Mouse (Mus musculus): ENCODE measurements around the gene Clasp2. TPM values are rescaled to one million over a fixed set of nuclear protein-coding genes. Genes with fewer than 3 reads are reported as not detected.

Gene Clasp2
- polyA plus RNA-seq, 1 experiment from 2014 or later, result 8.7 TPM

- no peak overlapping the region for H3K4me3 ChIP-seq (ENCODE audit: low read depth, low read length)
- no peak overlapping the region for H3K9ac ChIP-seq (ENCODE audit: low read depth, low read length)
- no peaks in the 10 kb centered on the region for H3K27me3 ChIP-seq (ENCODE audit: control insufficient read depth, insufficient read depth, low read depth, low read length)
- no peak overlapping the region for H3K27ac ChIP-seq (ENCODE audit: low read length)
- H3K4me1 ChIP-seq (ENCODE audit: control insufficient read depth, low read depth, low read length), result no peaks in the 10 kb centered on the region
- no peaks in the 10 kb centered on the region for H3K36me3 ChIP-seq (ENCODE audit: control insufficient read depth, insufficient read depth)
- H3K4me2 ChIP-seq (ENCODE audit: low read depth, low read length), result no peak overlapping the region
- 55% methylated on average over 3 of the region's 3 CpGs for WGBS (ENCODE audit: insufficient replicate concordance)
- ATAC-seq (ENCODE audit: low read depth), result no peak
- H3K9me3 ChIP-seq (replicated peaks; ENCODE audit: control insufficient read depth, low read length), result peaks cover 3% of the 10 kb centered on the region; the same call in 1 of the 2 replicates
Observed at GRCm38 (mm10) chr9:113802734-113803133, 61.5 kb downstream of the Clasp2 start.

GRCm38 (mm10) chr9:113803751-113804150 is 62.5 kb downstream of the Clasp2 start:
- 83% methylated on average over 2 of the region's 2 CpGs for WGBS (ENCODE audit: insufficient replicate concordance)
- no peaks in the 10 kb centered on the region for H3K36me3 ChIP-seq (ENCODE audit: control insufficient read depth, insufficient read depth)
- H3K27me3 ChIP-seq (ENCODE audit: control insufficient read depth, insufficient read depth, low read depth, low read length), result no peaks in the 10 kb centered on the region
- H3K4me1 ChIP-seq (ENCODE audit: control insufficient read depth, low read depth, low read length), result no peaks in the 10 kb centered on the region
- H3K27ac ChIP-seq (ENCODE audit: low read length), result no peak overlapping the region
- no peak overlapping the region for H3K9ac ChIP-seq (ENCODE audit: low read depth, low read length)
- ATAC-seq (ENCODE audit: low read depth), result no peak
- peaks cover 3% of the 10 kb centered on the region; the same call in 1 of the 2 replicates for H3K9me3 ChIP-seq (replicated peaks; ENCODE audit: control insufficient read depth, low read length)
- H3K4me2 ChIP-seq (ENCODE audit: low read depth, low read length), result no peak overlapping the region
- H3K4me3 ChIP-seq (ENCODE audit: low read depth, low read length), result no peak overlapping the region

GRCm38 (mm10) chr9:113805359-113805758 is 64.1 kb downstream of the Clasp2 start:
- Histone ChIP-seq H3K27me3 (ENCODE audit: control insufficient read depth, insufficient read depth, low read depth, low read length) (no peaks in the 10 kb centered on the region), H3K4me2 (ENCODE audit: low read depth, low read length) (no peak overlapping the region), H3K4me3 (ENCODE audit: low read depth, low read length) (no peak overlapping the region), H3K9me3 (replicated peaks; ENCODE audit: control insufficient read depth, low read length) (peaks cover 3% of the 10 kb centered on the region; the same call in 1 of the 2 replicates), H3K36me3 (ENCODE audit: control insufficient read depth, insufficient read depth) (no peaks in the 10 kb centered on the region), H3K4me1 (ENCODE audit: control insufficient read depth, low read depth, low read length) (no peaks in the 10 kb centered on the region; the same call in 1 of the 2 replicates), H3K27ac (ENCODE audit: low read length) (no peak overlapping the region), H3K9ac (ENCODE audit: low read depth, low read length) (no peak overlapping the region)
- no peak for ATAC-seq (ENCODE audit: low read depth)
- 55% methylated on average over 1 of the region's 1 CpGs for WGBS (ENCODE audit: insufficient replicate concordance)

- H3K4me3 ChIP-seq (ENCODE audit: low read depth, low read length), result no peak overlapping the region
- no peak for ATAC-seq (ENCODE audit: low read depth)
- H3K4me2 ChIP-seq (ENCODE audit: low read depth, low read length), result no peak overlapping the region
- H3K4me1 ChIP-seq (ENCODE audit: control insufficient read depth, low read depth, low read length), result peaks cover 3% of the 10 kb centered on the region
- no peaks in the 10 kb centered on the region for H3K36me3 ChIP-seq (ENCODE audit: control insufficient read depth, insufficient read depth)
- no peak overlapping the region for H3K27ac ChIP-seq (ENCODE audit: low read length)
- WGBS (ENCODE audit: insufficient replicate concordance), result 72% methylated on average over 1 of the region's 1 CpGs
- no peaks in the 10 kb centered on the region for H3K27me3 ChIP-seq (ENCODE audit: control insufficient read depth, insufficient read depth, low read depth, low read length)
- no peak overlapping the region for H3K9ac ChIP-seq (ENCODE audit: low read depth, low read length)
- H3K9me3 ChIP-seq (replicated peaks; ENCODE audit: control insufficient read depth, low read length), result peaks cover 3% of the 10 kb centered on the region; the same call in 1 of the 2 replicates
Observed at GRCm38 (mm10) chr9:113811327-113811726, 70.1 kb downstream of the Clasp2 start.

GRCm38 (mm10) chr9:113811957-113812670 is 70.8 kb downstream of the Clasp2 start:
- H3K9me3 ChIP-seq (replicated peaks; ENCODE audit: control insufficient read depth, low read length), result no peaks in the 10 kb centered on the region
- H3K4me1 ChIP-seq (ENCODE audit: control insufficient read depth, low read depth, low read length), result peaks cover 3% of the 10 kb centered on the region
- H3K36me3 ChIP-seq (ENCODE audit: control insufficient read depth, insufficient read depth), result no peaks in the 10 kb centered on the region
- H3K27ac ChIP-seq (ENCODE audit: low read length), result no peak overlapping the region
- no peaks in the 10 kb centered on the region for H3K27me3 ChIP-seq (ENCODE audit: control insufficient read depth, insufficient read depth, low read depth, low read length)
- peak overlapping the region; percentile 50 for H3K4me2 ChIP-seq (ENCODE audit: low read depth, low read length)
- no peak; the same call in 1 of the 2 replicates for ATAC-seq (ENCODE audit: low read depth)
- WGBS (ENCODE audit: insufficient replicate concordance), result 36% methylated on average over 9 of the region's 9 CpGs
- no peak overlapping the region for H3K9ac ChIP-seq (ENCODE audit: low read depth, low read length)
- H3K4me3 ChIP-seq (ENCODE audit: low read depth, low read length), result peak overlapping the region; percentile 45

- H3K27ac ChIP-seq (ENCODE audit: low read length), result no peak overlapping the region
- H3K27me3 ChIP-seq (ENCODE audit: control insufficient read depth, insufficient read depth, low read depth, low read length), result no peaks in the 10 kb centered on the region
- peak overlapping the region; percentile 50 for H3K4me2 ChIP-seq (ENCODE audit: low read depth, low read length)
- 70% methylated on average over 4 of the region's 4 CpGs for WGBS (ENCODE audit: insufficient replicate concordance)
- no peak for ATAC-seq (ENCODE audit: low read depth)
- H3K4me3 ChIP-seq (ENCODE audit: low read depth, low read length), result no peak overlapping the region
- H3K9ac ChIP-seq (ENCODE audit: low read depth, low read length), result no peak overlapping the region
- no peaks in the 10 kb centered on the region for H3K36me3 ChIP-seq (ENCODE audit: control insufficient read depth, insufficient read depth)
- H3K4me1 ChIP-seq (ENCODE audit: control insufficient read depth, low read depth, low read length), result peaks cover 3% of the 10 kb centered on the region
- H3K9me3 ChIP-seq (replicated peaks; ENCODE audit: control insufficient read depth, low read length), result no peaks in the 10 kb centered on the region
Observed at GRCm38 (mm10) chr9:113812671-113813001, 71.4 kb downstream of the Clasp2 start.

- Histone ChIP-seq H3K9ac (ENCODE audit: low read depth, low read length) (no peak overlapping the region), H3K4me2 (ENCODE audit: low read depth, low read length) (no peak overlapping the region), H3K4me1 (ENCODE audit: control insufficient read depth, low read depth, low read length) (peaks cover 3% of the 10 kb centered on the region), H3K27ac (ENCODE audit: low read length) (no peak overlapping the region), H3K36me3 (ENCODE audit: control insufficient read depth, insufficient read depth) (no peaks in the 10 kb centered on the region), H3K4me3 (ENCODE audit: low read depth, low read length) (no peak overlapping the region), H3K27me3 (ENCODE audit: control insufficient read depth, insufficient read depth, low read depth, low read length) (no peaks in the 10 kb centered on the region), H3K9me3 (replicated peaks; ENCODE audit: control insufficient read depth, low read length) (no peaks in the 10 kb centered on the region)
- ATAC-seq (ENCODE audit: low read depth), result no peak
- WGBS (ENCODE audit: insufficient replicate concordance), result 82% methylated on average over 5 of the region's 5 CpGs
Observed at GRCm38 (mm10) chr9:113813086-113813485, 71.8 kb downstream of the Clasp2 start.

GRCm38 (mm10) chr9:113815836-113816235 is 74.6 kb downstream of the Clasp2 start:
- no peak for ATAC-seq (ENCODE audit: low read depth)
- no peak overlapping the region for H3K27ac ChIP-seq (ENCODE audit: low read length)
- peaks cover 3% of the 10 kb centered on the region for H3K4me1 ChIP-seq (ENCODE audit: control insufficient read depth, low read depth, low read length)
- H3K9ac ChIP-seq (ENCODE audit: low read depth, low read length), result no peak overlapping the region
- 47% methylated on average over 2 of the region's 2 CpGs for WGBS (ENCODE audit: insufficient replicate concordance)
- H3K9me3 ChIP-seq (replicated peaks; ENCODE audit: control insufficient read depth, low read length), result no peaks in the 10 kb centered on the region
- H3K4me2 ChIP-seq (ENCODE audit: low read depth, low read length), result no peak overlapping the region
- H3K4me3 ChIP-seq (ENCODE audit: low read depth, low read length), result no peak overlapping the region
- H3K27me3 ChIP-seq (ENCODE audit: control insufficient read depth, insufficient read depth, low read depth, low read length), result no peaks in the 10 kb centered on the region
- H3K36me3 ChIP-seq (ENCODE audit: control insufficient read depth, insufficient read depth), result no peaks in the 10 kb centered on the region

GRCm38 (mm10) chr9:113822150-113822549 is 80.9 kb downstream of the Clasp2 start:
- H3K4me2 ChIP-seq (ENCODE audit: low read depth, low read length), result no peak overlapping the region
- no peaks in the 10 kb centered on the region for H3K9me3 ChIP-seq (replicated peaks; ENCODE audit: control insufficient read depth, low read length)
- H3K4me1 ChIP-seq (ENCODE audit: control insufficient read depth, low read depth, low read length), result no peaks in the 10 kb centered on the region
- H3K4me3 ChIP-seq (ENCODE audit: low read depth, low read length), result no peak overlapping the region
- H3K36me3 ChIP-seq (ENCODE audit: control insufficient read depth, insufficient read depth), result no peaks in the 10 kb centered on the region
- H3K9ac ChIP-seq (ENCODE audit: low read depth, low read length), result no peak overlapping the region
- WGBS (ENCODE audit: insufficient replicate concordance), result 53% methylated on average over 1 of the region's 1 CpGs
- no peak for ATAC-seq (ENCODE audit: low read depth)
- no peaks in the 10 kb centered on the region for H3K27me3 ChIP-seq (ENCODE audit: control insufficient read depth, insufficient read depth, low read depth, low read length)
- H3K27ac ChIP-seq (ENCODE audit: low read length), result no peak overlapping the region

Data from liver, embryonic 16.5 days (tissue).